Comparison of ENCODE assay signal across 25 mouse cellular contexts in genomic region chr2:126434305-126434704, GRCm38 (mm10).
"Had no signal": no experiment of that assay in that cellular context is flagged by ENCODE, and none has a peak within 500 bp of the region (broad histone marks: within the 10 kb centered on the region; RNA-seq: fewer than 3 reads in every experiment).

No protein-coding gene starts in this region.

- H3K9ac ChIP-seq: forebrain, postnatal 0 days; heart, embryonic 13.5 days; heart, embryonic 15.5 days; hindbrain, embryonic 13.5 days; hindbrain, embryonic 15.5 days; kidney, embryonic 15.5 days; limb, embryonic 12.5 days had no signal

- H3K4me3 ChIP-seq: heart, adult 2 months; heart, embryonic 13.5 days; heart, embryonic 15.5 days; hindbrain, embryonic 13.5 days; hindbrain, embryonic 15.5 days; kidney, embryonic 15.5 days; left cerebral cortex, adult 2 months; limb, embryonic 10.5 days; limb, embryonic 12.5 days had no signal

- H3K27ac ChIP-seq: heart, adult 2 months; heart, embryonic 13.5 days; heart, embryonic 15.5 days; hindbrain, embryonic 13.5 days; hindbrain, embryonic 15.5 days; hindbrain, postnatal 0 days; kidney, embryonic 15.5 days; kidney, postnatal 0 days; left cerebral cortex, adult 2 months; limb, embryonic 10.5 days; limb, embryonic 12.5 days had no signal

- H3K27me3 ChIP-seq: heart, embryonic 13.5 days; heart, embryonic 15.5 days; hindbrain, embryonic 13.5 days; hindbrain, embryonic 15.5 days; kidney, embryonic 15.5 days; limb, embryonic 12.5 days had no signal

- H3K4me1 ChIP-seq: heart, embryonic 13.5 days; heart, embryonic 15.5 days; hindbrain, embryonic 13.5 days; hindbrain, embryonic 15.5 days; kidney, embryonic 15.5 days; limb, embryonic 10.5 days; limb, embryonic 12.5 days had no signal

- ATAC-seq: forebrain, postnatal 0 days; hindbrain, postnatal 0 days; intestine, embryonic 16.5 days had no signal

- H3K4me2 ChIP-seq: heart, embryonic 11.5 days; heart, embryonic 13.5 days; heart, embryonic 15.5 days; hindbrain, embryonic 13.5 days; hindbrain, embryonic 15.5 days; kidney, embryonic 15.5 days; limb, embryonic 12.5 days had no signal

- DNase-seq: forebrain, postnatal 0 days; gastrocnemius, postnatal 14 days; gastrocnemius, postnatal 36 days; heart, adult 11 months; heart, adult 2 months; heart, postnatal 14 days; heart, postnatal 36 days; kidney, adult 11 months; kidney, adult 2 months; kidney, adult 9 months; kidney, postnatal 14 days; kidney, postnatal 36 days; layer of hippocampus, adult 9-11 months had no signal

- H3K9me3 ChIP-seq: heart, embryonic 13.5 days; heart, embryonic 15.5 days; hindbrain, embryonic 13.5 days; hindbrain, embryonic 15.5 days; kidney, embryonic 15.5 days; limb, embryonic 10.5 days; limb, embryonic 12.5 days had no signal

- H3K36me3 ChIP-seq: heart, embryonic 13.5 days; heart, embryonic 15.5 days; hindbrain, embryonic 13.5 days; hindbrain, embryonic 15.5 days; kidney, embryonic 15.5 days; limb, embryonic 10.5 days; limb, embryonic 12.5 days had no signal
